Mouse (Mus musculus) G1E (cell line): ENCODE results near the gene Itsn1.

ENCODE experiments used
- CTCF ChIP-seq: IDR thresholded peaks from 2 replicates; pipeline ENCODE4 v1.5.1; 2012; ENCODE audit warnings: low read depth, low read length, inconsistent platforms, mixed read lengths
- GATA1 ChIP-seq: IDR thresholded peaks from 2 replicates; pipeline ENCODE4 v1.6.1; 2012; ENCODE audit warnings: borderline replicate concordance, low read length, inconsistent platforms, mixed read lengths
- GATA2 ChIP-seq: IDR thresholded peaks from 2 replicates; pipeline ENCODE4 v1.6.1; 2012; ENCODE audit warnings: low read depth, low read length, inconsistent platforms, borderline replicate concordance
- POLR2AphosphoS5 ChIP-seq: IDR thresholded peaks from 2 replicates; pipeline ENCODE4 v1.6.1; 2012; ENCODE audit warnings: low read depth, low read length, inconsistent platforms; ENCODE audit not compliant: insufficient replicate concordance

- TF ChIP-seq CTCF = no peak
- TF ChIP-seq POLR2AphosphoS5 = no peak
- no peak for TF ChIP-seq GATA2
- no peak for TF ChIP-seq GATA1
Measured at GRCm38 (mm10) chr16:91940726-91941125, 211.6 kb downstream of the Itsn1 start.
